Mouse (Mus musculus) hindbrain, embryonic 12.5 days (tissue): ENCODE data around the gene Rbpj. TPM values are rescaled to one million over a fixed set of nuclear protein-coding genes. Genes with fewer than 3 reads are reported as not detected.
A peak's percentile ranks its signal among the peaks of the same experiment; 100 is the strongest.

Experiments
- ATAC-seq: fragments of 200-750 bp; cut with Nextera tagmentation; 2 replicates; pipeline ENCODE4 v1.8.0; 2017; ENCODE audit warnings: moderate TSS enrichment; ENCODE audit not compliant: low FRiP score
- H3K27ac ChIP-seq: fragments of 300-500 bp; sonication (generic); 2 replicates; pipeline ENCODE4 v1.5.1; 2016; ENCODE audit warnings: mild to moderate bottlenecking
- H3K27me3 ChIP-seq: fragments of 300-500 bp; sonication (generic); 2 replicates; pipeline ENCODE4 v1.6.1; 2016; ENCODE audit warnings: mild to moderate bottlenecking
- H3K36me3 ChIP-seq: fragments of 300-500 bp; sonication (generic); 2 replicates; pipeline ENCODE4 v1.6.1; 2016; ENCODE audit warnings: mild to moderate bottlenecking
- H3K4me1 ChIP-seq: fragments of 300-500 bp; sonication (generic); 2 replicates; pipeline ENCODE4 v1.6.1; 2016
- H3K4me2 ChIP-seq: fragments of 300-500 bp; sonication (generic); replicated peaks from 2 replicates; pipeline ENCODE4 v1.6.1; 2016; ENCODE audit warnings: mild to moderate bottlenecking
- H3K4me3 ChIP-seq: fragments of 300-500 bp; sonication (generic); 2 replicates; pipeline ENCODE4 v1.5.1; 2016; ENCODE audit warnings: mild to moderate bottlenecking
- H3K9ac ChIP-seq: fragments of 300-500 bp; sonication (generic); 2 replicates; pipeline ENCODE4 v1.6.1; 2016; ENCODE audit warnings: mild to moderate bottlenecking, moderate library complexity
- H3K9me3 ChIP-seq: fragments of 300-500 bp; sonication (generic); replicated peaks from 2 replicates; pipeline ENCODE4 v1.6.1; 2016; ENCODE audit warnings: mild to moderate bottlenecking
- WGBS: fragments of 180-500 bp; shearing (Covaris S2); methylation state at CpG from one replicate; pipeline ENCODE4 v1.1.7; 2016; 5-methylcytosine and 5-hydroxymethylcytosine counted together
- polyA plus RNA-seq: library from polyadenylated mRNA; unstranded; fragments of >200 nt; fragmentation: Nextera tagmentation; extraction: Ambion mirVana; gene quantifications from 2 replicates; pipeline ENCODE4 v1.2.1, GENCODE M21; 2016

Gene Rbpj
- polyA plus RNA-seq, 1 experiment from 2014 or later = 58.8 TPM

DNA sequence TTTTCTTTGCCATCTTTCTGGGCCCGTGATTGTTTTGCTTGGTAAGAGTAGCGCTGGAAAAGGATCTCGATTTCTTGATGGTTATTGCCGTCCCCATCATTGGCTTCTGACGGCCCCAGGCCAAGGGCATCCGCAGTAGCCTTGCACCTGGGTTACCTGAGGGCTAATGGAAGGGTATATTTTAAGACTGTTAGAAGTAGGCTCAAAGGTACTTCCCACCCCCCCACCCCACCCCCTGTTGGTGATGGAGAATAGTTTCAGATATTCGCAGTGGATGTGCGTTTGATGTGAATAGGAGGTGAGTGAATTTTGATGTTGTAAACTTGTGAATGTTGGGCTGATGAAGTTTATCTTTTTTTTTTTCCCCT lies 125.7 kb downstream of the Rbpj start:
- Histone ChIP-seq H3K9ac (peak overlapping the region; percentile 94), H3K9me3 (no peaks in the 10 kb centered on the region), H3K36me3 (no peaks in the 10 kb centered on the region), H3K27ac (peak overlapping the region; percentile 98), H3K4me1 (peaks cover 34% of the 10 kb centered on the region), H3K4me3 (peak overlapping the region; percentile 92), H3K27me3 (peaks cover 3% of the 10 kb centered on the region; the same call in 1 of the 2 replicates), H3K4me2 (peak overlapping the region; percentile 80)
- WGBS = 2% methylated on average over 8 of the region's 8 CpGs
- ATAC-seq = no peak

DNA sequence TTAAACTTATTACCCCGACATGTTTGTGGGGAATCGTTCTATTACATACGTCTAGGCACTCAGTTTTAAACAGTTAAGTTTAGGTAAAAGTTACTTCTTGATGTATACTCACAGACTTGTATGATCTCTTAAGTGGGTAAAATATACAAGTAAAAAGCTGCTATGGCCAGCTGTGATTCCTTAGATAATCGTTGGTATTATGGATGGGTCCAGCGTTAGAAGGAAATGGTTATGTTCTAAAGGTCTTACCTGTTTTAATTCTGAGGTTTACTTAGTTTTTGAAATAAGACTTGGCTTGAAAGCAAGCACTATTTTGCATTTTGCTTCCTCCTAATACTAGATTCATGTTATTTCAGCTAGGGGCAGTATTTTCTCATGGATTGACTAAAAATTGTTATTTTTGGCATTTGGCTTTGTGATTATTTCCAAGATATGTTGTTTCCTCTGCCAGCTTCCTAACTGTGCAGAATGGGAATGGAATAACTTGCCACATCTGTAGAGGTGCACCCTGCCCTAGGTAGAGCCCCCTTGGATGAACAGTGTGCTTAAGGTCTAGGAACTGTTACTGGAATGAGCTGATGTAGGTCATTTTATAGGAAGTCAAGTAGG lies 127.2 kb downstream of the Rbpj start:
- Histone ChIP-seq H3K4me2 (peak overlapping the region; percentile 80), H3K4me3 (0 out of 2 replicates have a peak overlapping the region, but pooled peaks have one; percentile 10), H3K27me3 (no peaks in the 10 kb centered on the region), H3K27ac (no peak overlapping the region), H3K9ac (no peak overlapping the region), H3K9me3 (no peaks in the 10 kb centered on the region), H3K4me1 (peaks cover 33% of the 10 kb centered on the region), H3K36me3 (no peaks in the 10 kb centered on the region)
- 87% methylated on average over 5 of the region's 5 CpGs for WGBS
- ATAC-seq = no peak

DNA sequence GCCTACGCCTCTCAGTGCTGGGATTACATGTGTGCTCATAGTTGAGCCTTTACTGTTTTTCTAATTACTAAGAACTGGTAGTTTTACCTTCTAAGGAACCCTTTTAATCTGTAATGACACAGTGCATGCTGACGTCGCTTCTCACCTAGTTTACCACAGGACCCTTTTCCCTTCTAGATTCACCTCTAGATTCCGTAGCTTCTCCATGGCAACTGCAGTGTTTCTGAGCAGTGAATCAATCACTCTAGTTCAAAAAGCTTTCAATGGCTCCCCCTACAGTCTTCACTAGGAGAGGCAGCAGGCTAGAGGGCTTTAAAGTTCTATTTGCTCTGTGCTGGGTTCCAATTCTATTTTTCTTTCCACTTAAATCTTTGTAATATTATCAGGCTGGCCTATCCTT lies 128.3 kb downstream of the Rbpj start:
- Histone ChIP-seq H3K27ac (no peak overlapping the region), H3K36me3 (no peaks in the 10 kb centered on the region), H3K9me3 (no peaks in the 10 kb centered on the region), H3K27me3 (no peaks in the 10 kb centered on the region), H3K4me2 (peak overlapping the region; percentile 9; the same call in 1 of the 2 replicates), H3K4me3 (no peak overlapping the region), H3K9ac (no peak overlapping the region), H3K4me1 (peaks cover 30% of the 10 kb centered on the region)
- ATAC-seq = no peak
- 28% methylated on average over 4 of the region's 4 CpGs for WGBS

DNA sequence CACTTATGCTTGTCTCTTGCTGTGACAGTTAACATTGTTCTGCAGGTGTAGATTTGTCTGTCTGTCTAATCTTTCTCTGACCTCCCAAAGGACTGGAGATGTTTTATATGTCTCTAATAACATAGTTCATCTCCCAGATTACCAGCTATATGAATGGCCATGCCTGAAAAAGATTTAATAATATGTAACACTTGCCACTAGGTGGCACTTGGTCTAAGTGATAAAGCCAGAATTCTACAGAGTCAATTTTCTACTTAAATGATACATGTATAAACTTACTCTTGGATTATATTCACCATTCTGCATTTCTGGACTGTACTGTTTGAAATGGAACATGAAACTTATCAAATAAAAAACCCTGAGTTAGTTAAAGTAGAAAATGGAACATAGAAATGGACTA lies 132.6 kb downstream of the Rbpj start:
- Histone ChIP-seq H3K4me3 (no peak overlapping the region), H3K27ac (no peak overlapping the region), H3K9ac (no peak overlapping the region), H3K4me2 (no peak overlapping the region), H3K9me3 (no peaks in the 10 kb centered on the region), H3K36me3 (no peaks in the 10 kb centered on the region), H3K27me3 (no peaks in the 10 kb centered on the region), H3K4me1 (peaks cover 14% of the 10 kb centered on the region)
- ATAC-seq = no peak

DNA sequence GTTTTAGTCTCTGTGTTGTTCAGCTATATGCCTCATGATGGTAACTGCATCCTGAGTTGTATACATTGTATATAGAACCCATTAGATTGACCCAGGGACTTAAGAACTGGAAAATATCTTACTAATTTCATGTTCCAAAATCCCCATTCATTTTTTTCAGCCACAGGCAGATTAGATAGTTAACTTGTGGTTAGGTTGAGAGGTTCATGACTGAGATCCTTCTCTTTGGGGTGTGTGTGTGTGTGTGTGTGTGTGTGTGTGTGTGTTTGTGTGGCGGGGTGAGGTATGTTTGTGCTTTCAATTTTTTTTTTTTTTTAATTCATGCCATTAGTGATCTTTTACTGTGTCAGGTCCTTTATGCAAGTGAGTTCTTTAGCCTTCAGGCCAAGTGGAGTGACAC lies 133.2 kb downstream of the Rbpj start:
- Histone ChIP-seq H3K4me3 (no peak overlapping the region), H3K4me2 (no peak overlapping the region), H3K36me3 (no peaks in the 10 kb centered on the region), H3K9ac (no peak overlapping the region), H3K27me3 (no peaks in the 10 kb centered on the region), H3K27ac (no peak overlapping the region), H3K9me3 (no peaks in the 10 kb centered on the region), H3K4me1 (peaks cover 11% of the 10 kb centered on the region)
- no CpG with 5 or more reads among the region's 1 CpGs for WGBS
- ATAC-seq = no peak

DNA sequence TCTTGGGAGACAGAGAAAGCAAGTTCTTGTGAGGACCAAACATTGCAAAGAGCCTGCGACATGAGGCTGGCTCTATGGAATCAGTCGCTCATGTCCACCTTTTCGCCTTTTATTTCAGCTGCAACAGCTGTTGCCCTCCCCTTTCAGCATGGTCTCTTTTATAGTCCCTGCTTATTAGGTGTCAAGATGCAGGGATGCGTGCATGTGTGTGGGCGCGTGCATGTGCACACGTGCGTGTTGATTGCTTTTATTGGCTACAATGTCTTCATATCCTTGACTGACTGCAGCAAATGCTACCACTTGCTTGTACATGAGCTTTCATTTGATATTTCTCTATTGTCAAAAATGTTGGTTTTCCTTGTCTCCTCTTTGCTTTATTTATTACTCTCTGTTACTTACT lies 136.2 kb downstream of the Rbpj start:
- Histone ChIP-seq H3K9me3 (no peaks in the 10 kb centered on the region), H3K27ac (no peak overlapping the region), H3K9ac (no peak overlapping the region), H3K4me2 (no peak overlapping the region), H3K36me3 (no peaks in the 10 kb centered on the region), H3K27me3 (no peaks in the 10 kb centered on the region), H3K4me1 (peaks cover 5% of the 10 kb centered on the region; the same call in 1 of the 2 replicates), H3K4me3 (no peak overlapping the region)
- no peak for ATAC-seq
- WGBS = 79% methylated on average over 8 of the region's 8 CpGs

DNA sequence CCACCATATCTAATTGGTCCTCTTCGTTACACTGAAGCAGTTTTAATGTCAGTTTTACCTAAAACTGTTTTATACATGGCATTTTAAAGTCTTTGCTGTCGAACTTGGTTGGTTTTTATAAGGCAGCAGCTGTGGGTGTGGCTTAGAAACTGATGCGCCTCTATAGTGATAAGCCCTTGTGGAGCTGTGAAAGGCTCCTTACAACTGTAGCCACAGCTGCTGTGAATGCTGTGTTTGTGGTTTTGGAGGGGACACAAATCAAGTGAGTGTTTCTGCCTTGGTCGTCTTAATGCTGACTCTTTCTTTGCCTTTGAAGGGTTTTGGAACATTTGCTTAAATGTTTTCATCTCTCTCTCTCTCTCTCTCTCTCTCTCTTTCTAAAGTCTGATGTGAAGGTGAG lies 139.5 kb downstream of the Rbpj start:
- Histone ChIP-seq H3K4me3 (no peak overlapping the region), H3K9me3 (no peaks in the 10 kb centered on the region), H3K27me3 (no peaks in the 10 kb centered on the region), H3K9ac (no peak overlapping the region), H3K4me2 (no peak overlapping the region), H3K27ac (no peak overlapping the region), H3K36me3 (no peaks in the 10 kb centered on the region), H3K4me1 (peaks cover 6% of the 10 kb centered on the region; the same call in 1 of the 2 replicates)
- no peak for ATAC-seq
- 89% methylated on average over 4 of the region's 4 CpGs for WGBS

DNA sequence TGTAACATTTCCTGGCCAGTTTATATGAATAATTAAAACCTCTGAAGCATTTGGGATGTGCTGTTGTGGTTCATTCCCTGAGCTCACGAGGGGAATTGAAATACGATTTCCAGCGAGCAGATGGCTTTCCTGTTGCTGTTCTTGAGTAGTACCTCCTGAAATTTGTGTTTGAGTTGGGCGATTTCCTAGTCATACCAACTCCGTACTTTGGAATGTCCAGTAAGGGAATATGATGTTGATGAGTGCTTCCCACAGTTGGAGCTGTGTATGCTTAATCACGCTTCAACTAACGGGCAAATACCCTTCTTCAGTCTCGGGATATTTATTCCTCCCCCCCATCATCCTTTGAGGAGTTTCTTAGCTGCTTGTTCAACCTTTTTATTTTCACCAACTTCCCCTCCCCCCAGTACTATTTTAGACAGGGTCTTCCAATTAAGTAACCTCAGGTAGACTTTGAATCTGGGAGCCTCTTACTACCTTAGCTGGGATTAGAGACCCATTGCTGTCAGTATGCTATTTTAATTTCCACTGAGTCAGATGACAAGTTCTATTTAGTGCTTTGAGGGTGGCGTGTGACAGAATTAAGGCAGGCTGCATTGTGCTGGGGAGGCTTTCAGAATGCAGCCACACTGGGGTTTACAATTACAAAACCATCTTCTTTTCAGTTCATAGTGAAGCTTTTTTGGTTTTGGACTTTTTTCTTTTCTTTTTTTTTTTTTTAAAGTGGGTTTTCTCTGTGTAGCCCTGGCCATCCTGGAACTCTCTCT lies 141.5 kb downstream of the Rbpj start:
- no peak for ATAC-seq
- H3K9ac ChIP-seq = no peak overlapping the region
- H3K27me3 ChIP-seq = no peaks in the 10 kb centered on the region
- WGBS = 76% methylated on average over 9 of the region's 9 CpGs
- no peak overlapping the region for H3K4me2 ChIP-seq
- H3K36me3 ChIP-seq = no peaks in the 10 kb centered on the region
- peaks cover 6% of the 10 kb centered on the region; the same call in 1 of the 2 replicates for H3K4me1 ChIP-seq
- no peak overlapping the region for H3K4me3 ChIP-seq
- H3K9me3 ChIP-seq = no peaks in the 10 kb centered on the region
- H3K27ac ChIP-seq = no peak overlapping the region

DNA sequence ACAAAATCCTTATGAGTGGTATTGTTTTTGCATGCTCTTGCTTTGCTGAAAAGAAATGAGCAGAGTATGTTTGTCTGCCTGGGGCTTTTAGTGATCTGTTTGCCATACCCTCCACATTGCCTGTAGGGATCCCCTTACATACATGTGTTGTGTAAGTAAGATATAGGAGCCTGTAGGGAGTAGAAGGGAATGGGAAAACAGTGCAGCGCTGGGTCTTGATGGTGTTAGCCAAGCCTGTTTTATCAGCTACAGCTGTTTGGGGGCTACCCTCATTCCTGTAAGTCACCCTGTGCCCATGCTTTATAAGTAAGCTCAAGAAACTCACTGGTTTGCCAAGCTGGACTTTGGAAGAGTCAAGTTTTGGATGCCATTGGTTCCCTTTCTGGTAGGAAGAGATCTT lies 152.9 kb downstream of the Rbpj start:
- WGBS = 89% methylated on average over 1 of the region's 1 CpGs
- ATAC-seq = no peak
- Histone ChIP-seq H3K4me3 (no peak overlapping the region), H3K9ac (no peak overlapping the region), H3K9me3 (peaks cover 8% of the 10 kb centered on the region), H3K27me3 (no peaks in the 10 kb centered on the region), H3K4me2 (no peak overlapping the region), H3K27ac (no peak overlapping the region), H3K4me1 (0 out of 2 replicates have a peak, but pooled peaks cover 3% of the 10 kb centered on the region), H3K36me3 (peaks cover 4% of the 10 kb centered on the region; the same call in 1 of the 2 replicates)

DNA sequence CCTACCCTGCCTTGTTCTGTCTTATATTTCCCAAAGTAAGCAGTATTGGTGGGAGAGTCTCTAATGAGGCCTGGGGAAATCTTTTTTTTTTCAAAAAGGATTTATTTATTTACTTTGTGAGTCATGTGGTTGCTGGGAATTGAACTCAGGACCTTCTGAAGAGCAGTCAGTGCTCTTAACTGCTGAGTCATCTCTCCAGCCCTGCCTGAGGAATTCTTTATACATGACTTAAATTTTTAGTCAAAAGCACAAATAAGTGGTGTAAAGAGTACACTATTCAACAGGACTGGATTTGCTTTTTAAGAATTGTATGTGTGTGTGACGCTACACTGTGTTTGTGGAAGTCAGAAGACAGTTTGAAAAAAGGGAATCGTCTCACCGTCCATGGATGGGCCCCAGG lies 166.1 kb downstream of the Rbpj start:
- Histone ChIP-seq H3K27me3 (no peaks in the 10 kb centered on the region), H3K4me3 (no peak overlapping the region), H3K4me1 (no peaks in the 10 kb centered on the region), H3K9ac (no peak overlapping the region), H3K36me3 (peaks cover 6% of the 10 kb centered on the region), H3K9me3 (no peaks in the 10 kb centered on the region), H3K4me2 (no peak overlapping the region), H3K27ac (no peak overlapping the region)
- no peak for ATAC-seq
- 86% methylated on average over 3 of the region's 3 CpGs for WGBS

DNA sequence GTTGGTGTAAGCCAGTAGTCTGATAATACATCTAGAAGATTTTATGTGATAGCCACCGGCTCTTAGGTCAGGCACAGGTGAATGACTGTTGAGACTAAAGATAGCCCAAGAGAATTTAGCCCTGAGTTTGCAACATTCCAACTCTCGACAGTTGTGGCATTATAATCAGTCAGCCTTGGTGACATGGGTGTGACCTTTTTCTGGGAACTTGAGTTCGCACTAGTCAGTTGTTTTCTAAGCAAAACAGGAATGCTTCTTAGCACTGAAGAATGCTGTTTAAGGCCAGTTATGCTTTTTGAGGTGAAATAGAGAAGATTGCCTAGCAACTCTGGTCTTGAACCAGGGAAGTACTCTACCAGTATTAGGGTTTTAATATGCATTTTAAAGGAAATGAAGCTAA lies 170.8 kb downstream of the Rbpj start:
- 80% methylated on average over 3 of the region's 3 CpGs for WGBS
- Histone ChIP-seq H3K9me3 (no peaks in the 10 kb centered on the region), H3K9ac (no peak overlapping the region), H3K36me3 (no peaks in the 10 kb centered on the region), H3K27me3 (no peaks in the 10 kb centered on the region), H3K4me2 (no peak overlapping the region), H3K4me3 (no peak overlapping the region), H3K27ac (no peak overlapping the region), H3K4me1 (no peaks in the 10 kb centered on the region)
- ATAC-seq = no peak

DNA sequence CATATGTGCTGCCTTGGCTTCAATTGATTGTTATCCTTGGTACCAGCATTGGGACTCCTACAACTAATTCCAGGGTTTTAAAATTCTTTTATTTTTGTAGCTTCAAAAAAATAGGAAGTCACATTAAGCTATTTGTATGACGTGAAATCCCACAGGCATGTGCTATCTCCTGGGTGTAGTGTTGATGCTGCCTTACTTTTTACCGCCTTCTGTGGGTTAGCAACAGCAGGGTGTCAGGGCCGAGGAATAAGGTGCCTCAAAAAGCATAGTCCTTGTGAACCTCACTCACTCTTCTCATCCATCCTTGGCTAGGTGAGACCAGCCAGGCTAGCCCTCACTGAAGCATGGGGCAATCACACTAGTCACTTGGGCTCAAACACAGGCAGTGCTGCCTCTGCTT lies 171.3 kb downstream of the Rbpj start:
- Histone ChIP-seq H3K27me3 (no peaks in the 10 kb centered on the region), H3K4me3 (no peak overlapping the region), H3K36me3 (peaks cover 2% of the 10 kb centered on the region; the same call in 1 of the 2 replicates), H3K27ac (no peak overlapping the region), H3K4me2 (no peak overlapping the region), H3K9me3 (no peaks in the 10 kb centered on the region), H3K4me1 (no peaks in the 10 kb centered on the region), H3K9ac (no peak overlapping the region)
- no peak for ATAC-seq
- 86% methylated on average over 3 of the region's 3 CpGs for WGBS

DNA sequence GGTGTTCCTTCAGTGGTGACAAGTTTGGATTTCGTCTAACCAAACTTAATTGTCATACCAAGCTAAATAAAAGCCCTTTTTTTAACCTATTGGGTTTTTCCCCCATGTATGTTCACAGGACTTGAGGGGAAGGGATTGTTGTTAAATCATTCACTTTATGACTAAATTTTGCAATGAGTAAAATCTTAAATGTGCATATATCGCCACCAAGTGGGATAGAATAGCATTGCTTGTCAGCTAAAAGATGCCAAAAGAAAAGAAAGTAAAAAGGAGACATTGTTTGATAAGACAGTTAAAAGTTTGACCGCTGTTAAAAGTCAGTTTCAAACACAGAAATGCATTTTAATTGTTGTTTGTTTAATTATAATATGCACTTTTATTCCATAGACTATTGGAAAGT lies 172.7 kb downstream of the Rbpj start:
- Histone ChIP-seq H3K36me3 (peaks cover 6% of the 10 kb centered on the region; the same call in 1 of the 2 replicates), H3K27ac (no peak overlapping the region), H3K27me3 (no peaks in the 10 kb centered on the region), H3K9me3 (no peaks in the 10 kb centered on the region), H3K4me3 (no peak overlapping the region), H3K4me2 (no peak overlapping the region), H3K9ac (no peak overlapping the region), H3K4me1 (no peaks in the 10 kb centered on the region)
- ATAC-seq = no peak
- 79% methylated on average over 3 of the region's 3 CpGs for WGBS
